In the genomic region with DNA sequence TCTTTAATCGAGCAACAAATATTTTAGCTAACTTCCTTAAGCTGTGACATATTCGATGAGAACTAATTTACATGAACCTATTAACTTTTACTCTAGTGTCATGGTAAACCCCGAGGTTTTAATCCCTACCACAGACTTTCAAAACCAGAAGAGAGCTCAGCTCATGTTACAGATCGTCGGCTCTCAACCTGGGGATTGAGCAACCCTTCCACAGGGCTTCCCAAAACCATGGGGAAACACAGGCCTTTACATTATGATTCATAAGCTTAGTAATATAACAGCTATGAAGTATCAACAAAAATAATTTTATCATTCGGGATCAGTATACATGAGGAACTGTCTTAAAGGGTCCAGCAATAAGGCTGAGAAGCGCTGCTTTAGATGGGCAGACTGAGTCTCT, we compare ENCODE assay signal across 23 mouse cellular contexts. TPM values are rescaled to one million over a fixed set of nuclear protein-coding genes. Genes with fewer than 3 reads are reported as not detected.
"Had no signal": no experiment of that assay in that cellular context is flagged by ENCODE, and none has a peak within 500 bp of the region (broad histone marks: within the 10 kb centered on the region; RNA-seq: fewer than 3 reads in every experiment).

No protein-coding gene starts in this region.

- DNase-seq: lung, adult 18-20 months; lung, embryonic 14.5 days; lung, postnatal 10 days; lung, postnatal 4 days; midbrain, embryonic 14.5 days; retina, postnatal 1 day; right cerebral cortex, adult 18-20 months; right cerebral cortex, postnatal 14 days; right cerebral cortex, postnatal 4 days; spleen, adult 18-20 months; thymus, adult 18-20 months; thymus, postnatal 14 days; thymus, postnatal 36 days had no signal

- H3K36me3 ChIP-seq: midbrain, embryonic 10.5 days; midbrain, embryonic 12.5 days; neural tube, embryonic 13.5 days; neural tube, embryonic 15.5 days had no signal

- H3K4me2 ChIP-seq: lung, embryonic 14.5 days; midbrain, embryonic 12.5 days; neural tube, embryonic 13.5 days; neural tube, embryonic 15.5 days had no signal

- H3K4me3 ChIP-seq: midbrain, embryonic 10.5 days; midbrain, embryonic 12.5 days; neural tube, embryonic 13.5 days; neural tube, embryonic 15.5 days had no signal

- H3K27me3 ChIP-seq: midbrain, embryonic 12.5 days; neural tube, embryonic 13.5 days; neural tube, embryonic 15.5 days had no signal

RNA-seq across cellular contexts. Expression of a gene that starts 15.9 kb away (rescaled TPM):
- total RNA-seq: megakaryocyte, adult 5-6 weeks; megakaryocyte-erythroid progenitor cell, adult 5-6 weeks had no signal
- polyA plus RNA-seq: lung, embryonic 14.5 days; neural tube, embryonic 11.5 days; stomach, embryonic 14.5 days had no signal

RNA-seq across cellular contexts. Expression of a gene that starts 53.0 kb away (rescaled TPM):
- total RNA-seq: megakaryocyte, adult 5-6 weeks; megakaryocyte-erythroid progenitor cell, adult 5-6 weeks had no signal
- polyA plus RNA-seq: lung, embryonic 14.5 days; midbrain, embryonic 10.5 days; midbrain, embryonic 12.5 days; midbrain, embryonic 14.5 days; midbrain, embryonic 16.5 days; neural tube, embryonic 11.5 days; neural tube, embryonic 13.5 days; stomach, embryonic 14.5 days; thymus, postnatal 0 days had no signal
